Mouse (Mus musculus): ENCODE results near the gene Gm17409.

Gene Gm17409

DNA sequence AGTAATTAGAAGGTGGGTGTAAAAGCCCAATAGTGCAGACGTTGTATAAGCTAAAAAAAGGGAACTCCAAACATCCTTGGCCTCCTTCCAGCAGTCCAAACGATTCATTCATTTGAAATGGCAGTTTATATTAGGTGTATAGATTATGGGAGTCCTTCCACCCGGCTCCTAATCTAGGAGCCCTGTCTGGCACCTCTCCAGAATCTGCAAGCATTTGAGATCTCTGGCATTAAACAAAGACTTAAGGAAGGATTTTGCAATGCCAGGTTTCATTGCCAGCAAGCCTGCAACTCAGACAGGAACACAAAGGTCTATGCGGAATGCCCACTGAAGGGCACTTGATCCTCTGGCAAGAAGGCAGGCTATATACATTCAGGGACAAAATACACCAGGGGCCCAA, 15.2 kb downstream of the Gm17409 start:
- DNase-seq: peak in 1 of 2 experiments; percentile 17

DNA sequence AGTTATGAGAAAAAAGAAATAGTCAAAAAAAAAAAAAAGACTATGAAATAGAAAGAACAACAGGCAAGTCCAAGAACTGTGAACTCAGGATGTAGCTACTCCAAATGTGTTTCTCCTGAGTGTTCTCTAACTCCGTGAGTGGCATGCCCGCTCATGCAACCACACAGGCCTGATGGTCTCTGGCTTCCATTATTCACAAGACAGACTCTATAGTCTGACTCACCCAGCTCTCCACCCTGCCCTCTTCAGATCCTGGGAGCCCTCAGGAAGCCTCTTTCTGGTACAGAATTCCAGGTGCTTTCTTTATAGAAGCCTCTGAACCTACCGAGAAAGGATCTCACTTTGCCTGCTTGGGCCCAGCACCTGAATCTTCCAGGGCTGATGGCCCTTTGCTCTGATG, 15.8 kb downstream of the Gm17409 start:
- DNase-seq: no peak

DNA sequence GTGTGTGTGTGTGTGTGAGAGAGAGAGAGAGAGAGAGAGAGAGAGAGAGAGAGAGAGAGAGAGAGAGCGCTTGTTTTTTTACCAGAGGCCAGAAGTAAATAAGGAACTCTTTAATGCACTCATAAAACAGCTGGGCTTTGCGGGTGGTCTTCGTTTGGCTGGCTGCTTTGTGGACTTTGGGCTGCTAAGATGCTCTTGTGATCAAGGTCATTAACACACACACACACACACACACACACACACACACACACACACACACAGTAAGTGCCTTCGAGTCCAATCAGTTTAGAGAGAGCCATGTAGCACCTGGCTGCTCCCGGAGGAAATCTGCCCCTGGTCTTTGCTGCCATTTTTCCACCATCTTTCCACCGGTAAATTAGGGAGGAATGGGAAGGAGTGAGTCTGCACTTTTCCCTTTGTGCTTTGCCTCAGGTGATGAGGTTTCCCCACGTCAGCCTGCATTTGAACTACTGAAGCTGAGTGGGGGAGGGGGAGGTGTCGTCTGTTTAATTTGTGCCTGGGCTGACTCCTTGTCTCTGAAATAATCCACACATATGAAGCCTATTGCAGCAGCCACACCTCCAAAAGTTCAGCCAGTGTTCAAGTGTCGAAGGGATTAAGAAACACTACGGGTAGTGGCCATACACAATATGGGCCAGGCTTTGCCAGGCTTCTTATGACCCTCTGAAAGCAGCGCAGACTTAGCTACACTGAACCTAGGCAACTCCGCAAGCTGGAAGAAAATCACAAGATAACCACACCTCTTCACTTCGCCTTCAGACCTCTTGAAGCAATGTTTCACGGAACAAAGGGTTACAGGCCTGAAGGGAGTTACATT, 16.7 kb downstream of the Gm17409 start:
- DNase-seq: no peak

- no peak for DNase-seq
Measured at GRCm38 (mm10) chr2:58487279-58487560, 17.3 kb downstream of the Gm17409 start.

DNA sequence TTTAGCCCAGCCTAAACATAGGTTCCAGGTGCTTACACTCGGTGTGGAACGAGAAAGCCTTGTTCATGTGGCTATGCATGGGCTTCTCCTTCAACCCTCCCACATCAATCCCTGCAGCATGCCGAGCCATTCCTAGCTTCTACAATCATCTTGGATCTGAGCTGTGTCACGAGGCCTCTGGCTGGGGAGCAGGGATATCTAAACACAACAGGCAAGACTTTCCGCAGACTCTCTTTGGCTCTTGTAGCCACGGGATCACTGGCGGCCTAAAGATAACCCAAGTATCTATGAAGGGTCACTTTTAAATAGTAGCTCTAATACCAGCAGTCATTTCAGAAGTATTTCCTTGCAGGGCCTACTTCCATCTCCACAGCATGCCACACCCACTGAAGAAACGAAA, 18.5 kb downstream of the Gm17409 start:
- DNase-seq: no peak

- peak; percentile 31 to 71 for DNase-seq
Measured at GRCm38 (mm10) chr2:58489275-58489674, 19.4 kb downstream of the Gm17409 start.

DNA sequence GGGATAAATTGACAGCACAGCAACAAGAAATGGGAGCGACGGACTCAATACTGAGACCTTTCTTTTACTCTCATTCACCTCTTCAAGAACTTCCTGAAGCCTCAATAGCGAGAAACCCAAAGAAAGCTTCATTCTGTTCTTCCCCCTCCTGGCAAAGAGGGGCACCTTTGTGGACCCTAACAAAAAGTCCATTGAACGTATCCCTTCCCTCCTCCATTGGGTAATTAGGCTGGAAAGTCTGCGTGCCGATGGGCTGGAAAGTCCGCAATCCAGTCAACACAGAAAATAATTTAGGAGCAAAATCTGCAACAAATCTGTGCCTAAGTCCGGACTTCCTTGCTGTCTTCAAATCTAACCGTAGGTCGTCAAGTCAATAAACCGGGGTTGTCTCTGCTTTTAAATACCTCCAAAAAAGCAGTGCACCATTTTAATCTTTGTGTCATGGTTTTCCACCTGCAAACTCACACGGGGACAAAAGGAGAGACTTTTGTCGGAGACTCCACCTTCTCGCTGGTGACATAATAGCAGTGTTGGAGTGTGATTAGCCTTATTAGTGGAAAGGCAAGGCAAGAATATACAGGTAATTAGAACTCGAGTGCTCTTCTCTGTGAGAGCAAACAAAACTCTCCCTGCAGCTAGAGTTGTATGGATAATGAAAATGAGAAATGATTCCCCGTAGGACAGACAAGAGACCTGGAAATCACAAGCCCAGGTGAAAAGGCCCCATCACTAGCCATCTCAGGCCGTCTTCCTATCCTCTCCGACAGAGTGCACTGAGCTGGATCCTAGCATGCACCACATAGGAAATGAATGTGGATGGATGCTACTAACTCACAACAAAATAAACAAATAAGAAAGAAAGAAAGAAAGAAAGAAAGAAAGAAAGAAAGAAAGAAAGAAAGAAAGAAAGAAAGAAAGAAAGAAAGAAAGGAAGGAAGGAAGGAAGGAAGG, 24.0 kb downstream of the Gm17409 start:
- no peak for DNase-seq

DNA sequence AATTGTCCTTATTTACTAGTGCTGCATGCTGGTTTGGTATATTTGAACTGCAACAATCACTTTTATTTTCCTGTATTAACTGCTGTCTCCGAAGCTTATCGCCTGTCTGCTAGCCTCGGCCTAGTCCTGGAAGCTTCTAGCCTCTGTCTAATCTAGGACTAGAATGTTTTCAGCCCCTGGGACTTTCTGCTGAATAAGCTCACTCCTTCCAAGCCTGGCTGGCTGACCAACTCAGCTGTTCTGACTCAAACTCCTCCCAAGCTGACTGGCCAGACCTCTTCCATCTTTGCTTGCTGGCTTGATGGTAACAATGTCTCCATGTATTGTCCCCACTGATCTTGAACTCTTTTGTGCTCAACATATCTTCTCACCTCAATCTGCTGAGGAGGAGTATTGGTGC, 25.4 kb downstream of the Gm17409 start:
- DNase-seq: no peak

- DNase-seq: no peak
Measured at GRCm38 (mm10) chr2:58496647-58497410, 26.9 kb downstream of the Gm17409 start.

GRCm38 (mm10) chr2:58505306-58506090, 35.6 kb downstream of the Gm17409 start:
- DNase-seq: no peak

DNA sequence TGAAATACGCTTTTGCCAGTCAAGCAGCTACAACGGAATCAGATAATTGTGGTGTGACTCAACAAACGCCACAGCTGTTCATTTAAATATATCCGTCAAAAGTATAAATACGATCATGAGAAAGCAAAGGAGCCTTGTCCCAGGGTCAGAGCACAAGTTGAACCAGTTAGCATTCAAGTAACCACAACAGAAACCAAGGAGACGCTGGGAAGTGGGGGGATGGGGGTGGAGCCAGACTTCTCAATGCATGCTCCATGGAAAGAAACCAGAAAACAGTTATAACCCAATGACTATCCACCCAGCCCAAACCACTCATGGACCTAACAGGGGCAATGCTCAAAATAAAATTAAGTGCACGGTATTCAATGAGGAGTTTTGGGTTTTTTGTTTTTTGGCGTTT, 40.3 kb downstream of the Gm17409 start:
- DNase-seq: no peak

DNA sequence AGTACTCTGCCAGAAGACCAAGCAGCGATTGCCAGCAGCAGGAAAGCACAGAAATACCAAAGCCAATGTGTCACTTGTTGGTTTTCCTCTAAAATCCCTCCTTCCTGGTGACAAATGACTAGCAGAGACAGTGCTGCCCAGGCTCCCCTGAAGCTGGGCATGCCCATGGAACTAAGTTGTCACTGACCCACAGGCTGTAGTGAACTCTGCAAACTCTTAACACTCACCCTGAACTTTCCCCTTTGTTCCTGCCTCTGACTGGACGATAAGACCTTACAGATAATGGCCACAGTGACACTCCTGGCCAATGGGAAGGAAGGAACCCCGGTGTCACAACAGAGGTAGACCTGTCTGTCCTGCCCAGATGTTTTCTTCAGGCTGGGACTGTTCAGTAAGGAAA, 43.3 kb downstream of the Gm17409 start:
- DNase-seq: no peak

- no peak for DNase-seq
Measured at GRCm38 (mm10) chr2:58514489-58514888, 44.6 kb downstream of the Gm17409 start.

DNA sequence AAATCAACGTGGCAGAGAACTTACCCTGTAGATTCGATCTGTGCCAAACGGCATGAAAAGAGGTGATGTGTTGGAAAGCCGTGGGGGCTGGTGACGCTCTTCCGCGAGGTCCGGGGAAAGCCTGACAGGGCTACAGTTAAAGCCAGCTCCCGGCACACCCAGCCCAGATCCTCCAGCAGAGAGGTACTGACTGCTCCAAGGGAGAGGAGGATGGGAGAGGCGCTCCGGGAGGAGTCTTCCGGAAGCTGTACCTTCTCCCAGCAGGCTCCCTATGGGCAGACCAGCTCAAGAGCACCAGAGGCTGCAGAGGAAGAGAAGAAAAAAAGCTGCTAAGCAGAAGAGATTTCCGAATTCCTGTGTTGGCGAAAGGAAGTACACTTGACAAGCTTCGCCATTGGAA, 46.1 kb downstream of the Gm17409 start:
- DNase-seq: no peak

- DNase-seq: no peak
Measured at GRCm38 (mm10) chr2:58516920-58517319, 47.0 kb downstream of the Gm17409 start.

DNA sequence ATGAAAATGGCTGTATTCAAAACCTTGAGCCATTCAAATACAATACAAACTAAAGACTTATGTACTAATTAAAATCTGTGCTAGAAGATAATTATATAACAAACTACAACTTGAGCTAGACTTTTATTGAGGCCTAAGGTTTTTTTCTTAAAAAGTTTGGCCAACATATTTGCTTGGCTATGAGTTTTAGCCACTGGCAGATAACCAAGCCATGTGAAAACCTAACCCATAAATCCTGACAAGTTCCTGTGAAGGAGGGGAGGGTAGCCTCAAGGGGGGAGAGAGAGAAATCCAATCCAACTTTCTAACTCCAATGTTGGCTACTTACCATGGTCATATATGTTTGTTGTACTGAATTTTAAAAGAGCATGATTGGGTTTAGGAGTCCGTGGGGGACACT, 48.6 kb downstream of the Gm17409 start:
- DNase-seq: peak in 1 of 2 experiments; percentile 32

Measured in kidney, postnatal 25 days (tissue).